Mouse (Mus musculus): ENCODE measurements around the gene Pik3r4. TPM values are rescaled to one million over a fixed set of nuclear protein-coding genes. Genes with fewer than 3 reads are reported as not detected.
A peak's percentile ranks its signal among the peaks of the same experiment; 100 is the strongest.

The Pik3r4 gene
- total and polyA plus RNA-seq, 2 experiments from 2014 or later: 12.8 to 25.5 TPM

- Histone ChIP-seq H3K4me1 (ENCODE audit: insufficient read depth, low read length) (no peaks in the 10 kb centered on the region), H3K4me3 (ENCODE audit: low read depth, low read length) (no peak overlapping the region), H3K36me3 (ENCODE audit: insufficient read depth, low read length) (peaks cover 24% of the 10 kb centered on the region), H3K9me3 (ENCODE audit: low read length) (no peaks in the 10 kb centered on the region), H3K27me3 (ENCODE audit: insufficient read depth, low read length) (no peaks in the 10 kb centered on the region), H3K9ac (replicated peaks; ENCODE audit: low read length, poor library complexity, severe bottlenecking) (no peak overlapping the region), H3K4me2 (ENCODE audit: low read depth, low read length, poor library complexity, severe bottlenecking) (no peak overlapping the region), H3K27ac (ENCODE audit: low read depth, low read length) (no peak overlapping the region)
- DNase-seq (ENCODE audit: low spot score) (no peak), ATAC-seq (ENCODE audit: low FRiP score) (no peak)
- no peak for TF ChIP-seq CTCF (IDR thresholded peaks at IDR 0.05)
- WGBS: 80% methylated on average over 4 of the region's 4 CpGs
Observed at GRCm38 (mm10) chr9:105670916-105671315, 28.1 kb downstream of the Pik3r4 start.

DNA sequence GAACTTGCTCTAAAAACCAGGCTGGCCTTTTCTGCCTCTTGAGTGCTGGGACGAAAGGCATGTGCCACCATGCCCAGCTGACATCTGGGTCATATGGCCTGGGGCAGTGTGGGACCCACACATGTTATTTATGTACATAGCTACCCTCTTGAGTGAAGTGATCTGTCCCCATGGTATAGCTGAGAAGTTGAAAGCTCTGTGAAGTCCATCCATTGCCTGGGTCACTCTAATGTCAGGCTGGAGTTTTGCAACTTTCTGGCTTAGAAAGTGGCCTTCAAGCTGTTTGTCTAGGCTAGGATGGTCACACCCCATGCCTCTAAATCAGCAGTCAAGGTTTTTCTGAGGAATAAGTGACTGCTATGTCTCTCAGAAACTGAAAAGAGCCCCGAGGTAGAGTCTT is 29.3 kb downstream of the Pik3r4 start:
- H3K36me3 ChIP-seq (ENCODE audit: insufficient read depth, low read length): peaks cover 29% of the 10 kb centered on the region
- H3K4me3 ChIP-seq (ENCODE audit: low read depth, low read length): no peak overlapping the region
- DNase-seq (ENCODE audit: low spot score): no peak
- 92% methylated on average over 2 of the region's 2 CpGs for WGBS
- H3K4me2 ChIP-seq (ENCODE audit: low read depth, low read length, poor library complexity, severe bottlenecking): no peak overlapping the region
- no peaks in the 10 kb centered on the region for H3K9me3 ChIP-seq (ENCODE audit: low read length)
- TF ChIP-seq CTCF (IDR thresholded peaks at IDR 0.05): no peak
- H3K27me3 ChIP-seq (ENCODE audit: insufficient read depth, low read length): no peaks in the 10 kb centered on the region
- no peak overlapping the region for H3K9ac ChIP-seq (replicated peaks; ENCODE audit: low read length, poor library complexity, severe bottlenecking)
- no peak for ATAC-seq (ENCODE audit: low FRiP score)
- H3K4me1 ChIP-seq (ENCODE audit: insufficient read depth, low read length): no peaks in the 10 kb centered on the region
- H3K27ac ChIP-seq (ENCODE audit: low read depth, low read length): no peak overlapping the region

GRCm38 (mm10) chr9:105675941-105676340 is 33.2 kb downstream of the Pik3r4 start:
- Histone ChIP-seq H3K27ac (ENCODE audit: low read depth, low read length) (no peak overlapping the region), H3K4me2 (ENCODE audit: low read depth, low read length, poor library complexity, severe bottlenecking) (no peak overlapping the region), H3K4me3 (ENCODE audit: low read depth, low read length) (no peak overlapping the region), H3K4me1 (ENCODE audit: insufficient read depth, low read length) (no peaks in the 10 kb centered on the region), H3K9ac (replicated peaks; ENCODE audit: low read length, poor library complexity, severe bottlenecking) (no peak overlapping the region), H3K27me3 (ENCODE audit: insufficient read depth, low read length) (no peaks in the 10 kb centered on the region), H3K9me3 (ENCODE audit: low read length) (no peaks in the 10 kb centered on the region), H3K36me3 (ENCODE audit: insufficient read depth, low read length) (peaks cover 27% of the 10 kb centered on the region)
- no peak for DNase-seq (ENCODE audit: low spot score)
- 93% methylated on average over 11 of the region's 11 CpGs for WGBS
- TF ChIP-seq CTCF (IDR thresholded peaks at IDR 0.05): no peak
- no peak for ATAC-seq (ENCODE audit: low FRiP score)

DNA sequence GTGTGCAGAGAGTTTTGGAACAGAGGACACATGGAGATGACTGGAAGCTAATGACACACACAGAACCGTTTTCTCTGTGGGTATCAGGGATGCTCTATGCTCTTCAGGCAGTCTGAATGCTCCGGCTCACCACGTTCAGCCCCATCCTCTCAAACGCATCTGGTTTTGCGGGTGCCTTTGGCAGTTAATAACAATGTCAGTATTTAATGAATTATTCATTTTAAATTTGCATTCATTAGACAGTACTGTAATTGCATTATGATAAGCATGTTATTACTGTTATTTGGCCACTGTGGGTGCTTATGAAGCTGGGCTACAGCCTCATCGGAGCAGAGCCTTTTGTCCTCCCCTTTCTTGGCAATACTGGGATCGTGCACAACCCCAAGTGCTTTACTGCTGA is 38.6 kb downstream of the Pik3r4 start:
- DNase-seq (ENCODE audit: low spot score) (no peak), ATAC-seq (ENCODE audit: low FRiP score) (peak; percentile 44; the same call in 1 of the 2 replicates)
- no peak for TF ChIP-seq CTCF (IDR thresholded peaks at IDR 0.05)
- 48% methylated on average over 7 of the region's 7 CpGs for WGBS
- Histone ChIP-seq H3K4me2 (ENCODE audit: low read depth, low read length, poor library complexity, severe bottlenecking) (no peak overlapping the region), H3K36me3 (ENCODE audit: insufficient read depth, low read length) (peaks cover 19% of the 10 kb centered on the region), H3K9ac (replicated peaks; ENCODE audit: low read length, poor library complexity, severe bottlenecking) (no peak overlapping the region), H3K9me3 (ENCODE audit: low read length) (no peaks in the 10 kb centered on the region), H3K27ac (ENCODE audit: low read depth, low read length) (peak overlapping the region; percentile 59; the same call in 1 of the 2 replicates), H3K27me3 (ENCODE audit: insufficient read depth, low read length) (no peaks in the 10 kb centered on the region), H3K4me1 (ENCODE audit: insufficient read depth, low read length) (no peaks in the 10 kb centered on the region), H3K4me3 (ENCODE audit: low read depth, low read length) (no peak overlapping the region)

- TF ChIP-seq CTCF (IDR thresholded peaks at IDR 0.05): no peak
- Histone ChIP-seq H3K4me2 (ENCODE audit: low read depth, low read length, poor library complexity, severe bottlenecking) (no peak overlapping the region), H3K27ac (ENCODE audit: low read depth, low read length) (no peak overlapping the region), H3K4me1 (ENCODE audit: insufficient read depth, low read length) (no peaks in the 10 kb centered on the region), H3K36me3 (ENCODE audit: insufficient read depth, low read length) (peaks cover 18% of the 10 kb centered on the region), H3K4me3 (ENCODE audit: low read depth, low read length) (no peak overlapping the region), H3K27me3 (ENCODE audit: insufficient read depth, low read length) (no peaks in the 10 kb centered on the region), H3K9ac (replicated peaks; ENCODE audit: low read length, poor library complexity, severe bottlenecking) (no peak overlapping the region), H3K9me3 (ENCODE audit: low read length) (no peaks in the 10 kb centered on the region)
- WGBS: 88% methylated on average over 13 of the region's 13 CpGs
- DNase-seq (ENCODE audit: low spot score) (no peak), ATAC-seq (ENCODE audit: low FRiP score) (no peak)
Observed at GRCm38 (mm10) chr9:105684549-105685165, 41.9 kb downstream of the Pik3r4 start.

DNA sequence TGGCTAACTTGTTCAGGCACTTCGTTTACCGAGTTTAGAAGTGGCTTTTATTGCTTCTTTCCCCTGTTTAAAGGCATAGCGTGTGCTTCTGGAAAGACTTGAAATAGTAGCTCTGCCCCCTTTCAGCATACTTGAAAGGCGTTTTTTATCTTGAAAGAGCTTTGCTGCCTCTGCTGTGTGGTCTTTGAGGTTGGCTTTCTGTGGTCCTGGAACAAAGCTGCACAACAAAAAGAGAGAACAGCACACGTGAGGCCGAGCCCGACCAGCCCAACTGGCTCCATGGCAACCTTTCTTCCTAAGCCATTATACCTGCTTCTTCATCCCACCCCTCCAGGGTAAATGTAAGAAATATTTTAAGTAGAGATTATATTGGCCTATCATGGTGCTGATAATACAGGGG is 46.7 kb downstream of the Pik3r4 start:
- H3K4me1 ChIP-seq (ENCODE audit: insufficient read depth, low read length): no peaks in the 10 kb centered on the region
- peaks cover 18% of the 10 kb centered on the region for H3K36me3 ChIP-seq (ENCODE audit: insufficient read depth, low read length)
- H3K27ac ChIP-seq (ENCODE audit: low read depth, low read length): no peak overlapping the region
- H3K27me3 ChIP-seq (ENCODE audit: insufficient read depth, low read length): no peaks in the 10 kb centered on the region
- no peaks in the 10 kb centered on the region for H3K9me3 ChIP-seq (ENCODE audit: low read length)
- H3K4me3 ChIP-seq (ENCODE audit: low read depth, low read length): no peak overlapping the region
- TF ChIP-seq CTCF (IDR thresholded peaks at IDR 0.05): no peak
- ATAC-seq (ENCODE audit: low FRiP score): no peak
- H3K4me2 ChIP-seq (ENCODE audit: low read depth, low read length, poor library complexity, severe bottlenecking): no peak overlapping the region
- WGBS: 22% methylated on average over 7 of the region's 7 CpGs
- DNase-seq (ENCODE audit: low spot score): no peak
- no peak overlapping the region for H3K9ac ChIP-seq (replicated peaks; ENCODE audit: low read length, poor library complexity, severe bottlenecking)
